Mouse (Mus musculus) heart, embryonic 13.5 days (tissue): ENCODE data around the gene Slc38a8. TPM values are rescaled to one million over a fixed set of nuclear protein-coding genes. Genes with fewer than 3 reads are reported as not detected.

Source experiments
- polyA plus RNA-seq: library from polyadenylated mRNA; unstranded; fragments of >200 nt; fragmentation: Nextera tagmentation; extraction: Ambion mirVana; gene quantifications from 2 replicates; pipeline ENCODE4 v1.2.1, GENCODE M21; 2015

The Slc38a8 gene
- polyA plus RNA-seq, 1 experiment from 2014 or later, result not detected

Other genes starting within 250 kb of the Slc38a8 start
- gene Hsbp1, start 157.2 kb downstream of the Slc38a8 start, polyA plus RNA-seq, result 288 and 312 TPM in 2 replicates
- 17.0 and 17.1 TPM in 2 replicates for gene Mlycd, start 106.8 kb downstream of the Slc38a8 start, polyA plus RNA-seq
- gene Osgin1, start 67.6 kb downstream of the Slc38a8 start, polyA plus RNA-seq, result 0.51 and 0.89 TPM in 2 replicates
- gene Necab2, start 55.0 kb downstream of the Slc38a8 start, polyA plus RNA-seq, result 0.57 and 0.79 TPM in 2 replicates
- gene Mbtps1, start 57.0 kb upstream of the Slc38a8 start, polyA plus RNA-seq, result 69.7 and 72.2 TPM in 2 replicates
- gene Hsdl1, start 73.5 kb upstream of the Slc38a8 start, polyA plus RNA-seq, result 31.3 and 32.4 TPM in 2 replicates
- 0.17 and 0.24 TPM in 2 replicates for gene Dnaaf1, start 73.5 kb upstream of the Slc38a8 start, polyA plus RNA-seq
- 6.0 and 6.6 TPM in 2 replicates for gene Taf1c, start 103.5 kb upstream of the Slc38a8 start, polyA plus RNA-seq
- not detected in 2 replicates for gene Adad2, start 111.0 kb upstream of the Slc38a8 start, polyA plus RNA-seq
- not detected in 2 replicates for gene Kcng4, start 134.0 kb upstream of the Slc38a8 start, polyA plus RNA-seq
- gene Wfdc1, start 164.7 kb upstream of the Slc38a8 start, polyA plus RNA-seq, result 3.6 and 4.4 TPM in 2 replicates
- gene Atp2c2, start 198.3 kb upstream of the Slc38a8 start, polyA plus RNA-seq, result 0.20 and 0.29 TPM in 2 replicates